Mouse (Mus musculus) mammary gland, adult 2 months (tissue): ENCODE data around the gene Olfr1089. TPM values are rescaled to one million over a fixed set of nuclear protein-coding genes. Genes with fewer than 3 reads are reported as not detected.

Experiments used
- polyA plus RNA-seq: library from polyadenylated mRNA; depleted of rRNA; stranded (reverse); fragments of >200 nt; gene quantifications from 2 replicates; pipeline ENCODE4 v1.2.3, GENCODE M21; 2012; ENCODE audit warnings: low replicate concordance; rRNA removed

Gene Olfr1089
- polyA plus RNA-seq: not detected in 2 replicates

GRCm38 (mm10) chr2:86733601-86734000, at the start of gene Olfr1089:
Gene Olfr1089, minus strand, starts transcription at chr2:86733701.

DNA sequence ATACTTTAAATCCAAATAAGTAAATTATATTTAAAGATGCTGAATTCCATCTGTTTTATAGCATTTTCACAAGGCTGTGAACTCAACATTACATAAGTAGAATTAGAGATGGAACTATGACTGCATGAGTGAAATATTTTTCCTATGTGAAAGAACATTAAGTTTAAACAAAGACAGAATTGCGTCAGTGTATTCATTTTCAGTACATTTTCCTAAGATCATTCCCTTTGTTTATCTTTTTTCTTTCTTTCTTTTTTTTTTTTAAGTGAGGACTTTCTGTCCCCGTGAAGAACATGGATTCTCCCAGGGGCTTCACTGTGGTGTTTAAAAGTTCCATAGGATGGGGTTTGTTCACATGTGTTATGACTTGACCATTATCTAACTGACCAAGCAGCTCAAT, 48.7 kb upstream of the Olfr1089 start, which contains the start of gene Olfr1093:
Gene Olfr1093, plus strand, starts transcription at position 301 of the 400 bp plus-strand sequence.

DNA sequence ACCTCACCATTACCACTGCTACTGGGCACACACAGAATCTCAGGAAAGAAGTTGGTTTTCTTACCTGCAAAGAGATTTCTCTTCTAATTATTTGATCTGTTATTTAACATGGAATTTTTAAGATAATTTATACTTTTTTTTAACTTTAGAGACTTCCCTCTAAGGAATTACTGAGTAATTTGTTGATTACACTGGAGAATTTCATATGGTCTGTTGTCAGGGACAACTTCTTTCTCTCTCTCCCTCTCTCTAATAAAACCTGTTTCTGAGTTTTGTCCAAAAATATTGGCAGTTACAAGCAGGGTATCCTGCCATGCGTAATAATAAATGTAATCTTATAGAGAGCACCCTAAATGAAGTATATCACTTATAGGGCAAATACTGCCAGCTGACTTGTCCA, 25.4 kb upstream of the Olfr1089 start, which contains the start of gene Olfr1090:
Gene Olfr1090, minus strand, starts transcription at position 101 of the 400 bp plus-strand sequence.

GRCm38 (mm10) chr2:86698295-86698694, 35.2 kb downstream of the Olfr1089 start, which contains the start of gene Olfr1087:
Gene Olfr1087, minus strand, starts transcription at chr2:86698395.

Other genes with a start within 250 kb of the Olfr1089 start
- not detected in 2 replicates for gene Olfr228, start 246.3 kb downstream of the Olfr1089 start, polyA plus RNA-seq
- not detected in 2 replicates for gene Olfr1076, start 225.2 kb downstream of the Olfr1089 start, polyA plus RNA-seq
- gene Olfr1079, start 191.2 kb downstream of the Olfr1089 start, polyA plus RNA-seq: not detected in 2 replicates
- not detected in 2 replicates for gene Olfr1080, start 175.5 kb downstream of the Olfr1089 start, polyA plus RNA-seq
- not detected in 2 replicates for gene Olfr1082, start 134.7 kb downstream of the Olfr1089 start, polyA plus RNA-seq
- gene Olfr1084, start 94.0 kb downstream of the Olfr1089 start, polyA plus RNA-seq: not detected in 2 replicates
- gene Olfr1085, start 71.7 kb downstream of the Olfr1089 start, polyA plus RNA-seq: not detected in 2 replicates
- not detected in 2 replicates for gene Olfr1086, start 53.6 kb downstream of the Olfr1089 start, polyA plus RNA-seq
- not detected in 2 replicates for gene Olfr1087, start 35.3 kb downstream of the Olfr1089 start, polyA plus RNA-seq
- gene Olfr1090, start 25.3 kb upstream of the Olfr1089 start, polyA plus RNA-seq: not detected in 2 replicates
- not detected in 2 replicates for gene Olfr1093, start 48.8 kb upstream of the Olfr1089 start, polyA plus RNA-seq
- gene Olfr141, start 76.3 kb upstream of the Olfr1089 start, polyA plus RNA-seq: not detected in 2 replicates
- not detected in 2 replicates for gene Olfr1094, start 91.0 kb upstream of the Olfr1089 start, polyA plus RNA-seq
- gene Olfr1095, start 118.0 kb upstream of the Olfr1089 start, polyA plus RNA-seq: not detected in 2 replicates
- not detected in 2 replicates for gene Gm13723, start 141.1 kb upstream of the Olfr1089 start, polyA plus RNA-seq
- not detected in 2 replicates for gene Olfr1097, start 158.5 kb upstream of the Olfr1089 start, polyA plus RNA-seq
- gene Olfr1098, start 190.8 kb upstream of the Olfr1089 start, polyA plus RNA-seq: not detected in 2 replicates
- not detected in 2 replicates for gene Olfr1099, start 227.0 kb upstream of the Olfr1089 start, polyA plus RNA-seq
- not detected in 2 replicates for gene Olfr1100, start 246.3 kb upstream of the Olfr1089 start, polyA plus RNA-seq